Mouse (Mus musculus) hindbrain, postnatal 0 days (tissue): ENCODE data around the gene Snai3. TPM values are rescaled to one million over a fixed set of nuclear protein-coding genes. Genes with fewer than 3 reads are reported as not detected.

Experiments
- ATAC-seq: fragments of 200-750 bp; cut with Nextera tagmentation; 2 replicates; pipeline ENCODE4 v1.8.0; 2017; ENCODE audit warnings: mild to moderate bottlenecking, moderate TSS enrichment, moderate library complexity
- DNase-seq: peaks from one replicate; pipeline ENCODE4 v3.0.0-alpha.2; 2015; ENCODE audit warnings: low spot score
- H3K27ac ChIP-seq: fragments of 300-500 bp; sonication (generic); 2 replicates; pipeline ENCODE4 v1.5.1; 2014; ENCODE audit warnings: mild to moderate bottlenecking
- H3K27me3 ChIP-seq: fragments of 300-500 bp; sonication (generic); 2 replicates; pipeline ENCODE4 v1.6.1; 2014; ENCODE audit warnings: low read length, mixed read lengths; ENCODE audit not compliant: insufficient read depth
- H3K36me3 ChIP-seq: fragments of 300-500 bp; sonication (generic); 2 replicates; pipeline ENCODE4 v1.6.1; 2014; ENCODE audit warnings: low read length, mixed read lengths; ENCODE audit not compliant: insufficient read depth
- H3K4me1 ChIP-seq: fragments of 300-500 bp; sonication (generic); 2 replicates; pipeline ENCODE4 v1.6.1; 2014; ENCODE audit warnings: antibody characterized with exemption, low read length, mixed read lengths; ENCODE audit not compliant: insufficient read depth
- H3K4me2 ChIP-seq: fragments of 300-500 bp; sonication (generic); 2 replicates; pipeline ENCODE4 v1.6.1; 2014; ENCODE audit warnings: low read depth, mild to moderate bottlenecking, low read length, moderate library complexity, mixed read lengths
- H3K4me3 ChIP-seq: fragments of 300-500 bp; sonication (generic); 2 replicates; pipeline ENCODE4 v1.5.1; 2014; ENCODE audit warnings: low read length
- H3K9ac ChIP-seq: fragments of 300-500 bp; sonication (generic); replicated peaks from 2 replicates; pipeline ENCODE4 v1.6.1; 2014; ENCODE audit warnings: mild to moderate bottlenecking, low read length, moderate library complexity, mixed read lengths
- H3K9me3 ChIP-seq: fragments of 300-500 bp; sonication (generic); 2 replicates; pipeline ENCODE4 v1.6.1; 2016; ENCODE audit warnings: low read length, mixed read lengths
- CTCF ChIP-seq: IDR thresholded peaks from 2 replicates; pipeline ENCODE4 v1.5.1; 2016; ENCODE audit warnings: antibody characterized with exemption, control low read depth, low read depth
- WGBS: fragments of 180-500 bp; shearing (Covaris S2); extraction: QIAGEN DNeasy Blood & Tissue Kit; methylation state at CpG from one replicate; pipeline ENCODE4 v1.1.7; 2014; 5-methylcytosine and 5-hydroxymethylcytosine counted together
- polyA plus RNA-seq: library from polyadenylated mRNA; unstranded; fragments of >200 nt; fragmentation: Nextera tagmentation; extraction: Ambion mirVana; gene quantifications from 2 replicates; pipeline ENCODE4 v1.2.1, GENCODE M21; 2015
- total RNA-seq: library from RNA; depleted of rRNA; stranded (reverse); fragments of >200 nt; gene quantifications from 2 replicates; pipeline ENCODE4 v1.2.3, GENCODE M21; 2014

The Snai3 gene
- total and polyA plus RNA-seq, 2 experiments from 2014 or later: not detected

GRCm38 (mm10) chr8:122461473-122462148 is 1.1 kb upstream of the Snai3 start:
- 55% methylated on average over 11 of the region's 11 CpGs for WGBS
- H3K4me3 ChIP-seq: no peak overlapping the region
- H3K4me1 ChIP-seq: no peaks in the 10 kb centered on the region
- DNase-seq (no peak), ATAC-seq (no peak)
- peaks cover 14% of the 10 kb centered on the region; the same call in 1 of the 2 replicates for H3K36me3 ChIP-seq
- no peak overlapping the region for H3K27ac ChIP-seq
- H3K9ac ChIP-seq: no peak overlapping the region
- H3K9me3 ChIP-seq: no peaks in the 10 kb centered on the region
- no peak overlapping the region for H3K4me2 ChIP-seq
- TF ChIP-seq CTCF: no peak
- peaks cover 7% of the 10 kb centered on the region for H3K27me3 ChIP-seq

GRCm38 (mm10) chr8:122459990-122460389 is 543 bp downstream of the Snai3 start:
- Histone ChIP-seq H3K27me3 (peaks cover 7% of the 10 kb centered on the region), H3K9me3 (no peaks in the 10 kb centered on the region), H3K9ac (no peak overlapping the region), H3K4me1 (no peaks in the 10 kb centered on the region), H3K4me2 (peak overlapping the region; percentile 61), H3K36me3 (no peaks in the 10 kb centered on the region), H3K27ac (no peak overlapping the region), H3K4me3 (peak overlapping the region; percentile 34; the same call in 1 of the 2 replicates)
- 27% methylated on average over 7 of the region's 7 CpGs for WGBS
- DNase-seq (no peak), ATAC-seq (no peak)
- TF ChIP-seq CTCF: no peak

- Histone ChIP-seq H3K4me2 (no peak overlapping the region), H3K9ac (no peak overlapping the region), H3K27ac (no peak overlapping the region), H3K9me3 (no peaks in the 10 kb centered on the region), H3K4me3 (no peak overlapping the region), H3K27me3 (peaks cover 7% of the 10 kb centered on the region), H3K36me3 (no peaks in the 10 kb centered on the region), H3K4me1 (no peaks in the 10 kb centered on the region)
- 43% methylated on average over 5 of the region's 6 CpGs for WGBS
- ATAC-seq (no peak), DNase-seq (no peak)
- TF ChIP-seq CTCF: peak; percentile 58
Observed at GRCm38 (mm10) chr8:122459218-122459900, 1.2 kb downstream of the Snai3 start.

- no peak overlapping the region for H3K27ac ChIP-seq
- no peak overlapping the region for H3K4me2 ChIP-seq
- H3K27me3 ChIP-seq: peaks cover 7% of the 10 kb centered on the region
- 80% methylated on average over 11 of the region's 11 CpGs for WGBS
- DNase-seq: no peak
- no peaks in the 10 kb centered on the region for H3K9me3 ChIP-seq
- H3K4me3 ChIP-seq: no peak overlapping the region
- ATAC-seq: no peak
- no peaks in the 10 kb centered on the region for H3K36me3 ChIP-seq
- H3K4me1 ChIP-seq: no peaks in the 10 kb centered on the region
- no peak for TF ChIP-seq CTCF
- no peak overlapping the region for H3K9ac ChIP-seq
Observed at GRCm38 (mm10) chr8:122457171-122457570, 3.4 kb downstream of the Snai3 start.

GRCm38 (mm10) chr8:122454409-122454808 is 6.1 kb downstream of the Snai3 start:
- H3K4me2 ChIP-seq: no peak overlapping the region
- ATAC-seq (no peak), DNase-seq (no peak)
- H3K9ac ChIP-seq: no peak overlapping the region
- H3K36me3 ChIP-seq: no peaks in the 10 kb centered on the region
- H3K27me3 ChIP-seq: peaks cover 2% of the 10 kb centered on the region; the same call in 1 of the 2 replicates
- H3K9me3 ChIP-seq: no peaks in the 10 kb centered on the region
- H3K27ac ChIP-seq: no peak overlapping the region
- no peak for TF ChIP-seq CTCF
- 87% methylated on average over 6 of the region's 6 CpGs for WGBS
- no peak overlapping the region for H3K4me3 ChIP-seq
- H3K4me1 ChIP-seq: no peaks in the 10 kb centered on the region

- DNase-seq (no peak), ATAC-seq (no peak)
- Histone ChIP-seq H3K4me2 (no peak overlapping the region), H3K4me1 (no peaks in the 10 kb centered on the region), H3K36me3 (no peaks in the 10 kb centered on the region), H3K9ac (no peak overlapping the region), H3K27ac (no peak overlapping the region), H3K4me3 (no peak overlapping the region), H3K9me3 (no peaks in the 10 kb centered on the region), H3K27me3 (no peaks in the 10 kb centered on the region)
- WGBS: 90% methylated on average over 9 of the region's 10 CpGs
- no peak for TF ChIP-seq CTCF
Observed at GRCm38 (mm10) chr8:122452154-122452553, 8.4 kb downstream of the Snai3 start.
